31 mouse cellular contexts compared by ENCODE assay signal in the genomic region with DNA sequence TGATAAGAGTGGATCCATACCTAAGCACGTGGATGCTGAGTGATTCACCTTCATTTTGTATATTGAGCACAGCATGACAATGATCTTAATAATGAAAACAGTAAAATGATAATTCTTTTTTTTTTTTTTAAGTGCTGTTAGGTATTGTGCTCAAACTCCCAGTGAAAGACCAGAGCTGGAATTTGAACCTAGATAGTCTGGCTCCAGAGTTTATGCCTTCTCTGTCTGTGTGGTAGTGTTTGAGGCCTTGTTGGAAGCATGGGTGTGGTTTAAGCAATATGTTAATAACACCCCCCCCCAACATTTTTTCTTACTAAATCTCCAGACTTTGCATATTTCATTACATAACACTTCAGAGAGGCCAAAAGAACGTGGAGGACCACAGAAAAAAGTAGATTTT.
"Had no signal": no experiment of that assay in that cellular context is flagged by ENCODE, and none has a peak within 500 bp of the region (broad histone marks: within the 10 kb centered on the region; RNA-seq: fewer than 3 reads in every experiment).

No protein-coding gene starts in this region.

- H3K4me2 ChIP-seq: heart, embryonic 12.5 days; heart, embryonic 13.5 days; heart, embryonic 15.5 days; hindbrain, embryonic 12.5 days; hindbrain, embryonic 13.5 days; hindbrain, embryonic 14.5 days; hindbrain, embryonic 15.5 days; kidney, embryonic 15.5 days had no signal

- H3K27me3 ChIP-seq: heart, embryonic 12.5 days; heart, embryonic 13.5 days; heart, embryonic 15.5 days; hindbrain, embryonic 12.5 days; hindbrain, embryonic 13.5 days; hindbrain, embryonic 15.5 days; kidney, embryonic 15.5 days had no signal

- H3K4me1 ChIP-seq: heart, embryonic 10.5 days; hindbrain, embryonic 10.5 days; hindbrain, embryonic 12.5 days; hindbrain, embryonic 13.5 days had no signal

- DNase-seq: heart, adult 2 months; heart, postnatal 10 days; heart, postnatal 14 days; heart, postnatal 36 days; heart, postnatal 4 days; kidney, adult 11 months; kidney, adult 18-20 months; kidney, adult 9 months; kidney, postnatal 10 days; kidney, postnatal 14 days; kidney, postnatal 25 days; kidney, postnatal 36 days; kidney, postnatal 4 days; layer of hippocampus, adult 9-11 months; layer of hippocampus, postnatal 36 days had no signal

- ATAC-seq: hindbrain, embryonic 16.5 days; hindbrain, postnatal 0 days; inflammation-experienced regulatory T-cells, adult 6 months had no signal

- H3K36me3 ChIP-seq: heart, embryonic 10.5 days; heart, embryonic 12.5 days; heart, embryonic 13.5 days; heart, embryonic 15.5 days; hindbrain, embryonic 10.5 days; hindbrain, embryonic 12.5 days; hindbrain, embryonic 13.5 days; hindbrain, embryonic 15.5 days; kidney, embryonic 15.5 days had no signal

- H3K9ac ChIP-seq: heart, embryonic 12.5 days; heart, embryonic 13.5 days; heart, embryonic 15.5 days; hindbrain, embryonic 12.5 days; hindbrain, embryonic 13.5 days; hindbrain, embryonic 14.5 days; hindbrain, embryonic 15.5 days; kidney, embryonic 15.5 days had no signal

- H3K9me3 ChIP-seq: heart, embryonic 10.5 days; heart, embryonic 12.5 days; heart, embryonic 13.5 days; heart, embryonic 15.5 days; hindbrain, embryonic 10.5 days; hindbrain, embryonic 12.5 days; hindbrain, embryonic 13.5 days; hindbrain, embryonic 15.5 days; kidney, embryonic 15.5 days had no signal

- H3K27ac ChIP-seq: heart, adult 2 months; heart, embryonic 10.5 days; heart, embryonic 13.5 days; heart, embryonic 15.5 days; hindbrain, embryonic 10.5 days; hindbrain, embryonic 12.5 days; hindbrain, embryonic 13.5 days; hindbrain, embryonic 14.5 days; hindbrain, embryonic 15.5 days; hindbrain, postnatal 0 days; kidney, embryonic 15.5 days; kidney, postnatal 0 days; layer of hippocampus, adult 2 months; left cerebral cortex, adult 2 months had no signal

- H3K4me3 ChIP-seq: heart, adult 2 months; heart, embryonic 10.5 days; heart, embryonic 12.5 days; heart, embryonic 13.5 days; heart, embryonic 15.5 days; hindbrain, embryonic 10.5 days; hindbrain, embryonic 12.5 days; hindbrain, embryonic 13.5 days; hindbrain, embryonic 15.5 days; kidney, embryonic 15.5 days; layer of hippocampus, adult 2 months; left cerebral cortex, adult 2 months had no signal
